ENCODE assay signal across 23 mouse cellular contexts in the genomic region with DNA sequence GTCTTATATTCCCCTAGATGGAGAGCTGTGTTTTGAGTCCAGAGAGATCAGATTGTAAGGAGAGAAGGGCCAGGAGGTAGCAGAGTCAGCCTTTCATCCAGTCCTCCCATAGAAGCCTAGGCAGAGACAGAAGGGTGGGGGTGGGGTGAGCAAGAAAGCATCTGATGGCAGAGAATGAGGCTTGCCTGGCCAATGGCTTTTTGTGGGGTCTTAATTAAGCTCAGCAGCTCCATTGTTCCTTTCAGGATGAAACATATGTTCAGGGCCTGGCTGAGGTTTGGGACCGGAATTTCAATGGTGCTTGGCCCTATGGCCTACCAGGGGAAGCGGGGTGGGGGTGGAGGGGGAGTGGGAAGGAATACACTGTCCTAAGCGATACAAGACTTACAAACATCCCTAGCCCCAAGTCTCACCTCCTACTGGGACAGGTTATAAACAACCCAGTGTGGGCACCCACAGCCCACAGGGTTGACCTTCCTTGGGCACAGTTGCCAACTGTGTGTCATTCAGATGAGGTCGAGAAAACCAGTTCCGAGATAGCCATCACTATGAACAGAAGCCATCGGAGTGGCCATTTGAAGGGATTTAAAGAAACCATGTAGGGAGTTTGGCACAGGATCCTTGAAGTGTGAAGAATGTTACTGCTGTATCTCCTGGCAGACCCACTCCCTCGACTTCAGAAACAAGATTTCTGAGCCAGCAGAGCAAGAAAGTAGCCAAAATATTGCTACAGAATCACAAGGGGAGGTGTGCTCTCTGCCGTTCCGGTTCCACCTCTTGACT. TPM values are rescaled to one million over a fixed set of nuclear protein-coding genes. Genes with fewer than 3 reads are reported as not detected.
DNase-seq lines count a peak whose midpoint lies in the region; ATAC-seq and TF ChIP-seq lines count a peak whose summit lies in the region.
"Had no signal": no experiment of that assay in that cellular context is flagged by ENCODE, and none has a peak within 500 bp of the region (broad histone marks: within the 10 kb centered on the region; RNA-seq: fewer than 3 reads in every experiment).

No protein-coding gene starts in this region.

- no peak overlapping the region for H3K4me2 ChIP-seq in forebrain, postnatal 0 days (ENCODE audit: low read depth)
- no peak overlapping the region for H3K4me2 ChIP-seq in neural tube, embryonic 11.5 days (ENCODE audit: low read depth)
- no peak overlapping the region for H3K4me2 ChIP-seq in neural tube, embryonic 15.5 days
- H3K4me2 ChIP-seq in forebrain, embryonic 15.5 days (replicated peaks), result no peak overlapping the region
- H3K4me2 ChIP-seq: limb, embryonic 12.5 days; liver, embryonic 13.5 days; lung, embryonic 15.5 days; midbrain, embryonic 12.5 days had no signal

- no peaks in the 10 kb centered on the region for H3K36me3 ChIP-seq in forebrain, embryonic 10.5 days (replicated peaks)
- no peaks in the 10 kb centered on the region for H3K36me3 ChIP-seq in forebrain, postnatal 0 days (ENCODE audit: insufficient read depth)
- no peaks in the 10 kb centered on the region for H3K36me3 ChIP-seq in neural tube, embryonic 11.5 days (ENCODE audit: control insufficient read depth, insufficient read depth, low read length)
- H3K36me3 ChIP-seq in neural tube, embryonic 15.5 days, result no peaks in the 10 kb centered on the region
- H3K36me3 ChIP-seq in forebrain, embryonic 15.5 days, result no peaks in the 10 kb centered on the region
- H3K36me3 ChIP-seq: limb, embryonic 12.5 days; liver, embryonic 13.5 days; lung, embryonic 15.5 days; midbrain, embryonic 12.5 days had no signal

- no peak for ATAC-seq in forebrain, postnatal 0 days
- ATAC-seq in neural tube, embryonic 11.5 days (ENCODE audit: insufficient read depth, low FRiP score, low TSS enrichment), result peak; percentile 62; the same call in 1 of the 2 replicates
- ATAC-seq in neural tube, embryonic 15.5 days (ENCODE audit: low FRiP score), result no peak
- ATAC-seq in forebrain, embryonic 15.5 days (replicated peaks), result 0 out of 2 replicates have a peak, but pooled peaks have one; percentile 26

- WGBS in forebrain, embryonic 10.5 days, result 65% methylated on average over 9 of the region's 9 CpGs
- 27% methylated on average over 9 of the region's 9 CpGs for WGBS in forebrain, postnatal 0 days
- 62% methylated on average over 9 of the region's 9 CpGs for WGBS in neural tube, embryonic 11.5 days
- WGBS in neural tube, embryonic 15.5 days, result 41% methylated on average over 9 of the region's 9 CpGs
- WGBS in forebrain, embryonic 15.5 days, result 34% methylated on average over 9 of the region's 9 CpGs

- H3K4me1 ChIP-seq in forebrain, embryonic 10.5 days, result peaks cover 33% of the 10 kb centered on the region
- H3K4me1 ChIP-seq in forebrain, postnatal 0 days (ENCODE audit: insufficient read depth), result peaks cover 6% of the 10 kb centered on the region; the same call in 1 of the 2 replicates
- H3K4me1 ChIP-seq in neural tube, embryonic 11.5 days (ENCODE audit: control insufficient read depth, insufficient read depth, low read length), result no peaks in the 10 kb centered on the region; the same call in 1 of the 2 replicates
- H3K4me1 ChIP-seq in neural tube, embryonic 15.5 days, result peaks cover 19% of the 10 kb centered on the region
- H3K4me1 ChIP-seq in forebrain, embryonic 15.5 days, result peaks cover 19% of the 10 kb centered on the region

- H3K27ac ChIP-seq in forebrain, embryonic 10.5 days, result peak overlapping the region; percentile 56; the same call in 1 of the 2 replicates
- no peak overlapping the region for H3K27ac ChIP-seq in forebrain, postnatal 0 days (ENCODE audit: low read depth, low read length)
- 0 out of 2 replicates have a peak overlapping the region, but pooled peaks have one; percentile 50 for H3K27ac ChIP-seq in neural tube, embryonic 11.5 days (ENCODE audit: low read depth, low read length)
- no peak overlapping the region for H3K27ac ChIP-seq in neural tube, embryonic 15.5 days (replicated peaks)
- no peak overlapping the region for H3K27ac ChIP-seq in forebrain, embryonic 15.5 days (replicated peaks)
- H3K27ac ChIP-seq: kidney, postnatal 0 days; left cerebral cortex, adult 2 months; limb, embryonic 12.5 days; liver, embryonic 13.5 days; lung, embryonic 15.5 days; macrophage; midbrain, embryonic 12.5 days had no signal

- H3K9ac ChIP-seq in forebrain, postnatal 0 days, result no peak overlapping the region
- no peak overlapping the region for H3K9ac ChIP-seq in neural tube, embryonic 11.5 days (ENCODE audit: low read length)
- no peak overlapping the region for H3K9ac ChIP-seq in neural tube, embryonic 15.5 days (replicated peaks)
- no peak overlapping the region for H3K9ac ChIP-seq in forebrain, embryonic 15.5 days (replicated peaks)
- H3K9ac ChIP-seq: limb, embryonic 12.5 days; liver, embryonic 13.5 days; lung, embryonic 15.5 days; midbrain, embryonic 12.5 days had no signal

- H3K9me3 ChIP-seq in forebrain, embryonic 10.5 days, result no peaks in the 10 kb centered on the region
- no peaks in the 10 kb centered on the region for H3K9me3 ChIP-seq in forebrain, postnatal 0 days (ENCODE audit: low read length)
- H3K9me3 ChIP-seq in neural tube, embryonic 11.5 days (ENCODE audit: control insufficient read depth, low read length), result no peaks in the 10 kb centered on the region
- H3K9me3 ChIP-seq in neural tube, embryonic 15.5 days (replicated peaks), result no peaks in the 10 kb centered on the region
- H3K9me3 ChIP-seq in forebrain, embryonic 15.5 days, result no peaks in the 10 kb centered on the region
- H3K9me3 ChIP-seq: limb, embryonic 12.5 days; liver, embryonic 13.5 days; lung, embryonic 15.5 days; midbrain, embryonic 12.5 days had no signal

- no peak overlapping the region for H3K4me3 ChIP-seq in forebrain, embryonic 10.5 days
- H3K4me3 ChIP-seq in forebrain, postnatal 0 days (ENCODE audit: low read depth, low read length), result no peak overlapping the region
- no peak overlapping the region for H3K4me3 ChIP-seq in neural tube, embryonic 11.5 days (ENCODE audit: low read depth, low read length)
- no peak overlapping the region for H3K4me3 ChIP-seq in neural tube, embryonic 15.5 days (replicated peaks)
- no peak overlapping the region for H3K4me3 ChIP-seq in forebrain, embryonic 15.5 days
- H3K4me3 ChIP-seq: left cerebral cortex, adult 2 months; limb, embryonic 12.5 days; liver, embryonic 13.5 days; lung, embryonic 15.5 days; midbrain, embryonic 12.5 days had no signal

- no peak for DNase-seq in forebrain, embryonic 10.5 days (ENCODE audit: extremely low spot score, low spot score)
- DNase-seq in forebrain, postnatal 0 days, result no peak
- peak; percentile 19 for DNase-seq in neural tube, embryonic 11.5 days (ENCODE audit: low spot score)
- DNase-seq in retina, postnatal 1 day, result peak; percentile 76
- DNase-seq in thymus, postnatal 0 days (ENCODE audit: low spot score), result no peak
- DNase-seq: adrenal gland, postnatal 14 days; cerebellum, adult 2 months; gastrocnemius, postnatal 25 days; heart, postnatal 4 days; kidney, adult 11 months; liver, embryonic 13.5 days; thymus, adult 2 months had no signal

- H3K27me3 ChIP-seq in forebrain, embryonic 10.5 days (ENCODE audit: poor library complexity, severe bottlenecking), result peaks cover 39% of the 10 kb centered on the region
- no peaks in the 10 kb centered on the region for H3K27me3 ChIP-seq in forebrain, postnatal 0 days (ENCODE audit: insufficient read depth, low read length)
- H3K27me3 ChIP-seq in neural tube, embryonic 11.5 days (ENCODE audit: control insufficient read depth, insufficient read depth, low read length), result peaks cover 15% of the 10 kb centered on the region
- peaks cover 15% of the 10 kb centered on the region for H3K27me3 ChIP-seq in neural tube, embryonic 15.5 days (replicated peaks)
- H3K27me3 ChIP-seq in forebrain, embryonic 15.5 days, result no peaks in the 10 kb centered on the region

- TF ChIP-seq CTCF in forebrain, postnatal 0 days (IDR thresholded peaks at IDR 0.05; ENCODE audit: low read depth), result no peak

RNA-seq across cellular contexts. Expression of gene Neurog3, which starts 18.8 kb away (rescaled TPM):
- 0.24 and 1.3 TPM in 2 replicates for polyA plus RNA-seq in forebrain, embryonic 10.5 days (2016; fragmentation: Nextera tagmentation; extraction: Ambion mirVana)
- not detected in 2 replicates for total RNA-seq in forebrain, postnatal 0 days (2014; rRNA removed)
- not detected in 2 replicates for polyA plus RNA-seq in forebrain, postnatal 0 days (2015; fragmentation: Nextera tagmentation; extraction: Ambion mirVana)
- polyA plus RNA-seq in neural tube, embryonic 11.5 days (2014; fragmentation: Nextera tagmentation; extraction: Ambion mirVana), result 11.2 and 14.7 TPM in 2 replicates
- 0.35 and 0.68 TPM in 2 replicates for polyA plus RNA-seq in neural tube, embryonic 15.5 days (2015; fragmentation: Nextera tagmentation; extraction: Ambion mirVana)
- polyA plus RNA-seq in forebrain, embryonic 15.5 days (2015; fragmentation: Nextera tagmentation; extraction: Ambion mirVana), result 0.24 TPM in 1 of 2 replicates, not detected in the other
- polyA plus RNA-seq in thymus, postnatal 0 days (2015; fragmentation: Nextera tagmentation; extraction: Ambion mirVana), result not detected in 2 replicates
- total RNA-seq: adrenal gland, postnatal 14 days; gastrocnemius, postnatal 25 days; heart, postnatal 4 days; layer of hippocampus, adult 8-10 months; left cerebral cortex, adult 2 months had no signal
- polyA plus RNA-seq: C2C12; heart, embryonic 14.5 days; kidney, postnatal 0 days; limb, embryonic 12.5 days; liver, embryonic 13.5 days; lung, embryonic 15.5 days; macrophage; midbrain, embryonic 12.5 days had no signal

RNA-seq across cellular contexts. Expression of gene Fam241b, which starts 29.7 kb away (rescaled TPM):
- polyA plus RNA-seq in forebrain, embryonic 10.5 days (2016; fragmentation: Nextera tagmentation; extraction: Ambion mirVana), result 20.0 and 21.0 TPM in 2 replicates
- 118 and 120 TPM in 2 replicates for total RNA-seq in forebrain, postnatal 0 days (2014; rRNA removed)
- 193 and 196 TPM in 2 replicates for polyA plus RNA-seq in forebrain, postnatal 0 days (2015; fragmentation: Nextera tagmentation; extraction: Ambion mirVana)
- polyA plus RNA-seq in neural tube, embryonic 11.5 days (2014; fragmentation: Nextera tagmentation; extraction: Ambion mirVana), result 9.5 and 10.9 TPM in 2 replicates
- 114 and 139 TPM in 2 replicates for polyA plus RNA-seq in neural tube, embryonic 15.5 days (2015; fragmentation: Nextera tagmentation; extraction: Ambion mirVana)
- 149 and 150 TPM in 2 replicates for polyA plus RNA-seq in forebrain, embryonic 15.5 days (2015; fragmentation: Nextera tagmentation; extraction: Ambion mirVana)
- 10.5 and 12.6 TPM in 2 replicates for polyA plus RNA-seq in thymus, postnatal 0 days (2015; fragmentation: Nextera tagmentation; extraction: Ambion mirVana)
- polyA plus RNA-seq: macrophage had no signal

Comparison
In these comparisons a context has a peak if more than half of its experiments do, and no peak if none do; other contexts are left out.
1. H3K27ac ChIP-seq: peak in forebrain, embryonic 10.5 days (single experiment) and neural tube, embryonic 11.5 days (single experiment); none in forebrain, postnatal 0 days (single experiment), neural tube, embryonic 15.5 days (single experiment) and forebrain, embryonic 15.5 days (single experiment).
2. ATAC-seq: peak in neural tube, embryonic 11.5 days (single experiment) and forebrain, embryonic 15.5 days (single experiment); none in forebrain, postnatal 0 days (single experiment) and neural tube, embryonic 15.5 days (single experiment).
3. DNase-seq: peak in neural tube, embryonic 11.5 days (single experiment) and retina, postnatal 1 day (single experiment); none in forebrain, embryonic 10.5 days (single experiment), forebrain, postnatal 0 days (single experiment) and thymus, postnatal 0 days (single experiment).